18 mouse cellular contexts compared by ENCODE assay signal in the genomic region with DNA sequence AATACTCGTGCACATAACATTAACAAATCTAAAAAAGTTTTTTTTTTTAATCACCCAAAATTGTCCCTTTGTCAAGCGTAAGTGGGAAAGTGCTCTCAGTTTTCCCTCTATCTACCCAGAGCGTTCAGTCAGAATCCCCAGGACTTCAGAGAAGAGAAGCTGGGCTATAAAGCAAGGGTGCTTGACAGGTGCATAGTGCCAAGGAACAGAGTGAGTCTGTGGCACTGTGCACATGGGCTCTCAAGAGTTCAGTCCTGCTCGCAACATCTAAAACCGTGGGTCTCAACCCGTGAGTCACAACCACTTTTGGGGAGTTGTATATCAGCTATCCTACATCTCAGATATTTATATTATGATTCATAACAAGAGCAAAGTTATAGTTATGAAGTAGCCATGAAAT.
"Had no signal": no experiment of that assay in that cellular context is flagged by ENCODE, and none has a peak within 500 bp of the region (broad histone marks: within the 10 kb centered on the region; RNA-seq: fewer than 3 reads in every experiment).

No protein-coding gene starts in this region.

- H3K4me3 ChIP-seq: lung, embryonic 15.5 days; megakaryocyte, embryonic 14.5 days; midbrain, embryonic 13.5 days; midbrain, embryonic 15.5 days; neural tube, embryonic 13.5 days; neural tube, embryonic 15.5 days had no signal

- H3K4me1 ChIP-seq: lung, embryonic 15.5 days; megakaryocyte, embryonic 14.5 days; midbrain, embryonic 15.5 days; neural tube, embryonic 13.5 days; neural tube, embryonic 15.5 days had no signal

- H3K36me3 ChIP-seq: lung, embryonic 15.5 days; midbrain, embryonic 13.5 days; midbrain, embryonic 15.5 days; neural tube, embryonic 13.5 days; neural tube, embryonic 15.5 days had no signal

- DNase-seq: liver, postnatal 0 days; lung, adult 2 months; lung, postnatal 14 days; retina, postnatal 1 day; right cerebral cortex, adult 18-20 months; right cerebral cortex, postnatal 25 days; right cerebral cortex, postnatal 4 days; spleen, adult 18-20 months; thymus, adult 18-20 months; thymus, postnatal 36 days had no signal

- H3K9ac ChIP-seq: liver, postnatal 0 days; lung, embryonic 15.5 days; midbrain, embryonic 13.5 days; midbrain, embryonic 15.5 days; neural tube, embryonic 13.5 days; neural tube, embryonic 15.5 days had no signal

- ATAC-seq: liver, postnatal 0 days; lung, postnatal 0 days; midbrain, embryonic 13.5 days; midbrain, embryonic 15.5 days had no signal

- H3K27me3 ChIP-seq: lung, embryonic 15.5 days; midbrain, embryonic 13.5 days; midbrain, embryonic 15.5 days; neural tube, embryonic 13.5 days; neural tube, embryonic 15.5 days had no signal

- H3K27ac ChIP-seq: lung, embryonic 15.5 days; macrophage; midbrain, embryonic 13.5 days; midbrain, embryonic 15.5 days; neural tube, embryonic 13.5 days; neural tube, embryonic 15.5 days had no signal
